Mouse (Mus musculus): ENCODE measurements around the gene Arhgap23.

GRCm38 (mm10) chr11:97479824-97480223 is 64.5 kb downstream of the Arhgap23 start:
- TF ChIP-seq ZC3H11A (IDR thresholded peaks at IDR 0.05; ENCODE audit: low read depth, low read length), result no peak
- no peak for TF ChIP-seq HCFC1 (IDR thresholded peaks at IDR 0.05; ENCODE audit: low read depth, low read length)
- TF ChIP-seq POLR2A (IDR thresholded peaks at IDR 0.05; ENCODE audit: low read depth, low read length), result no peak
- no peak for TF ChIP-seq EP300 (IDR thresholded peaks at IDR 0.05; ENCODE audit: low read length)
- no peak for TF ChIP-seq E2F4 (IDR thresholded peaks at IDR 0.05; ENCODE audit: insufficient replicate concordance, low read depth, low read length)
- TF ChIP-seq RAD21 (IDR thresholded peaks at IDR 0.05; ENCODE audit: low read depth, low read length), result no peak
- TF ChIP-seq MAX (IDR thresholded peaks at IDR 0.05; ENCODE audit: low read length), result no peak
- no peak for TF ChIP-seq ZKSCAN1 (IDR thresholded peaks at IDR 0.05; ENCODE audit: borderline replicate concordance, low read depth, low read length)
- no peak for TF ChIP-seq BHLHE40 (IDR thresholded peaks at IDR 0.05; ENCODE audit: low read depth, low read length)
- no peak for TF ChIP-seq RCOR1 (conservative IDR thresholded peaks at IDR 0.05; ENCODE audit: low read depth, low read length)
